Mouse (Mus musculus) E14TG2a.4 (cell line): Measurements from ENCODE around the gene Slc4a3.

ENCODE experiments used
- H3K27me3 ChIP-seq: 2 replicates; pipeline ENCODE4 v1.6.1; 2014; ENCODE audit warnings: low read length, control low read depth; ENCODE audit not compliant: insufficient read depth
- H3K36me3 ChIP-seq: 2 replicates; pipeline ENCODE4 v1.6.1; 2014; ENCODE audit warnings: low read length, control low read depth; ENCODE audit not compliant: insufficient read depth
- H3K4me1 ChIP-seq: replicated peaks from 2 replicates; pipeline ENCODE4 v1.6.1; 2014; ENCODE audit warnings: low read depth, low read length, control low read depth
- H3K4me3 ChIP-seq: replicated peaks from 2 replicates; pipeline ENCODE4 v1.5.1; 2014; ENCODE audit warnings: mild to moderate bottlenecking, low read length
- H3K9me3 ChIP-seq: 2 replicates; pipeline ENCODE4 v1.6.1; 2014; ENCODE audit warnings: low read length, control low read depth
- CTCF ChIP-seq: conservative IDR thresholded peaks from 2 replicates; pipeline ENCODE4 v1.5.1; 2014; ENCODE audit warnings: low read length
- NANOG ChIP-seq: IDR thresholded peaks from 2 replicates; pipeline ENCODE4 v1.6.1; 2014; ENCODE audit warnings: borderline replicate concordance, low read length, mixed read lengths
- POU5F1 ChIP-seq: IDR thresholded peaks from 2 replicates; pipeline ENCODE4 v1.6.1; 2014; ENCODE audit warnings: low read length, borderline replicate concordance

Gene Slc4a3

GRCm38 (mm10) chr1:75545965-75546956, at the start of gene Slc4a3:
Slc4a3 (plus strand) TSS chr1:75546266.
- Histone ChIP-seq H3K27me3 (peaks cover 43% of the 10 kb centered on the region), H3K4me1 (peaks cover 49% of the 10 kb centered on the region), H3K9me3 (no peaks in the 10 kb centered on the region), H3K36me3 (peaks cover 5% of the 10 kb centered on the region; the same call in 1 of the 2 replicates), H3K4me3 (peak within 1 kb of the TSS; percentile 86)
- TF ChIP-seq NANOG, result no peak
- TF ChIP-seq POU5F1, result no peak
- TF ChIP-seq CTCF, result no peak

DNA sequence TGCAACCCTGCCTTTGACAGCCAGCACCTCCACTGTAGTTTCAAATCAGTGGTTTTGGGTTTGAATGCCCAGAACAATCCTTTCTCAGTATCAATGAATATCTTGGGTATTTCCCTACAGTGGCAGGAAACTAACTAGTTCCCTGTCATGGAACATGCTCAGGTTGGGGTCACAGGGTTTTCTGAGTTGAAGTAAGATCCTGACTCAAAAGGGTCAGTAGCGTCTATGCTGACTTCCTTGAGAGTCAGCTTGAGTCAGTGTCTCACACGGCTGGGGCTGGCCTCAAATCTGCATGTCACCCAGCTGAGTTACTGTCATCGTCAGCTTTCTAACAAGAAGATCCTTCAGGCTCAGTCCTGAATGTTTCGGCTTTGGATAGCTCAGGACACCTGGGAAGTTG, 47.2 kb upstream of the Slc4a3 start:
- H3K4me1 ChIP-seq, result peaks cover 60% of the 10 kb centered on the region
- TF ChIP-seq CTCF (no peak), POU5F1 (no peak), NANOG (no peak)
- H3K27me3 ChIP-seq, result peaks cover 12% of the 10 kb centered on the region
- no peak overlapping the region for H3K4me3 ChIP-seq
- H3K36me3 ChIP-seq, result peaks cover 70% of the 10 kb centered on the region
- H3K9me3 ChIP-seq, result no peaks in the 10 kb centered on the region

- Histone ChIP-seq H3K9me3 (no peaks in the 10 kb centered on the region), H3K36me3 (peaks cover 70% of the 10 kb centered on the region), H3K4me3 (no peak overlapping the region), H3K27me3 (peaks cover 17% of the 10 kb centered on the region), H3K4me1 (peaks cover 64% of the 10 kb centered on the region)
- TF ChIP-seq POU5F1, result no peak
- peak; percentile 51 for TF ChIP-seq CTCF
- no peak for TF ChIP-seq NANOG
Observed at GRCm38 (mm10) chr1:75499441-75499840, 46.6 kb upstream of the Slc4a3 start.

DNA sequence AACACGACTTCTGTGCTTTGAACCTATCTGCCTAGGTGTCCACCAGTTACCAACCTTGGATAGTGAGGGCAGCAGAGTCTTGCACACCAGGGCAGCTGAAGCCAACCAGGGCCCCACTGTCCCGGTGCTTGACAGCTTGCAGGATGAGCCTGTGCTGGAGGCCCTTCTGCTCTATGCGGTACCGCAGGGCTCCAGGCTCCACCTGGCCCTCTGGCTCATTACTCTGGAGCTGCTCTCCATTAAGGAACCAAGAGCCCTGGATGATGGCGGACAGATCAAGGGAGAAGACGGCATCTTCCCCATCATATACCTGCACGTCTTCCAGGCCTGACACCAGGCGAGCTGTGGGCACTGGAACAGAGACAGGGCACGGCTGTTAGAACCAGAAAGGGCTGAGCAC, 44.2 kb upstream of the Slc4a3 start:
- peaks cover 57% of the 10 kb centered on the region for H3K36me3 ChIP-seq
- H3K9me3 ChIP-seq, result no peaks in the 10 kb centered on the region
- TF ChIP-seq POU5F1 (no peak), NANOG (no peak), CTCF (no peak)
- H3K27me3 ChIP-seq, result peaks cover 35% of the 10 kb centered on the region
- peaks cover 54% of the 10 kb centered on the region for H3K4me1 ChIP-seq
- no peak overlapping the region for H3K4me3 ChIP-seq

- Histone ChIP-seq H3K4me3 (peak overlapping the region; percentile 86), H3K27me3 (peaks cover 47% of the 10 kb centered on the region), H3K4me1 (peaks cover 64% of the 10 kb centered on the region), H3K9me3 (no peaks in the 10 kb centered on the region), H3K36me3 (peaks cover 52% of the 10 kb centered on the region)
- no peak for TF ChIP-seq POU5F1
- no peak for TF ChIP-seq NANOG
- no peak for TF ChIP-seq CTCF
Observed at GRCm38 (mm10) chr1:75502945-75503650, 43.0 kb upstream of the Slc4a3 start.

DNA sequence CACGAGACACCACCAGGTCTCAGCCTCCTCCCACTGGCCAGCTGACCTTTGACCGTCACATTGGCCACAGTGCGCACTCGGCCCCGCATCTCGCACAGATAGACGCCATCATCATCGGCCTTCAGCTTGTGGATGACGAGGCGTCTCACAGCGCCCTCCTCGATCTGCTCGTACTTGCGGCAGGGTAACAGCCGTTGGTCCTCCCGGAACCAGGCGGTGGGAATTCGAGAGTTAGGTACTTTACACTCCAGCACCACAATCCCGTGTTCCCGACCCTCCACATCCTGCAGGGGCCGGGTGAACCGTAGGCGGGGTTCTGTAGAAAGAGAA, 42.5 kb upstream of the Slc4a3 start:
- TF ChIP-seq POU5F1, result no peak
- H3K4me1 ChIP-seq, result peaks cover 69% of the 10 kb centered on the region
- peak overlapping the region; percentile 86 for H3K4me3 ChIP-seq
- H3K27me3 ChIP-seq, result peaks cover 48% of the 10 kb centered on the region
- H3K36me3 ChIP-seq, result peaks cover 47% of the 10 kb centered on the region
- no peaks in the 10 kb centered on the region for H3K9me3 ChIP-seq

GRCm38 (mm10) chr1:75504256-75505045, 41.6 kb upstream of the Slc4a3 start:
- Histone ChIP-seq H3K4me1 (peaks cover 73% of the 10 kb centered on the region), H3K27me3 (peaks cover 52% of the 10 kb centered on the region), H3K4me3 (peak overlapping the region; percentile 86)

More at GRCm38 (mm10) chr1:75504256-75505045, 41.6 kb upstream of the Slc4a3 start:
- Histone ChIP-seq H3K9me3 (no peaks in the 10 kb centered on the region), H3K36me3 (peaks cover 39% of the 10 kb centered on the region)
- TF ChIP-seq CTCF (no peak), POU5F1 (no peak), NANOG (no peak)
